Mouse (Mus musculus) left cerebral cortex, adult 11 months (tissue): ENCODE measurements around the gene Osbpl11.
A peak's percentile ranks its signal among the peaks of the same experiment; 100 is the strongest.

ENCODE experiments used
- DNase-seq: peaks from one replicate; pipeline ENCODE4 v3.0.0; 2022; ENCODE audit warnings: low spot score

The Osbpl11 gene

DNA sequence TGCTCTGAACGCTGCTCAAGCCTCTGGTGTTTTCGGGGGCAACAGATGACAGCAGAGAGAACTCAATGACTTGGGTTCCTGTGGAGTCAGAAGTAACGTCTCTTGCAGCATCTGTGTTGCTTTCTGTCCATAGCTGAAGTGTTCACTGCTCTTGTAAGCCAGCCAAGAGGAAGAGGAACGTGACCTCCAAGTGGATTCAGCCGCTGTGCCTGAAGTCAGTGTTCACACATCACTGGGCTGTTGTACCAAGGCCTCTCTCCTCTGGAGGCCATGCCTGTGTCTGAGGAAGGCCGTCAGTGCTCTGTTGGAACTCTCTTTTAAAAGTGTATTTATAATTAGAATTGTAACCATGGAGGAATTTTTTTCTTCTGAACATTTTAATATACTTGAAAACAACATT lies 57.2 kb downstream of the Osbpl11 start:
- DNase-seq: no peak

DNA sequence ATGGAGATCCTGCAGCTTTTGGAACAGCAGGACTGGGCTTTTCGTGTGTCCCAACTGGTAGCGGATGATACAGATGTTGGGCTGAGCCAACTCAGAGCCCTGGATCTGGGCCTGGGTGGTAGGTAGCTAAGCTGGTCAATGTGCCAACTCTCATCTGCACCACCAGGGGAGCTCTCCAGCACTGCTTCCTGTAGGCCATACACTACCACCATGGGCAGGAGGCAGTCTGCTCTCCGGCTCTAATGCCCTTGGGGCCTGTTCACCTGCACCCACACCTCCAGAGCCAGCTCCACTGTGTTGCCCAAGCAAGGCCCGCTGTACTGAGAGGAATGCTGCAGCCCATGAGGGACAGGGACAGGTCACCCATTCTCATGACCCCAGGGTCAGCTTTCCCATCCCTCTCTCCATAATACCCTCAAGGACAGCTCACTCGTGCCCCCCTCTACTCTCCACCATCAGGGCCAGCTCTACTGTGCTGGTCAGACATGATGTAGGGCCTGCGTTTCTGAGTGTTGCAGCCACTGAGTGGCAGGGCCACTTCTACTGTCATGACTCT lies 59.3 kb downstream of the Osbpl11 start:
- no peak for DNase-seq

DNA sequence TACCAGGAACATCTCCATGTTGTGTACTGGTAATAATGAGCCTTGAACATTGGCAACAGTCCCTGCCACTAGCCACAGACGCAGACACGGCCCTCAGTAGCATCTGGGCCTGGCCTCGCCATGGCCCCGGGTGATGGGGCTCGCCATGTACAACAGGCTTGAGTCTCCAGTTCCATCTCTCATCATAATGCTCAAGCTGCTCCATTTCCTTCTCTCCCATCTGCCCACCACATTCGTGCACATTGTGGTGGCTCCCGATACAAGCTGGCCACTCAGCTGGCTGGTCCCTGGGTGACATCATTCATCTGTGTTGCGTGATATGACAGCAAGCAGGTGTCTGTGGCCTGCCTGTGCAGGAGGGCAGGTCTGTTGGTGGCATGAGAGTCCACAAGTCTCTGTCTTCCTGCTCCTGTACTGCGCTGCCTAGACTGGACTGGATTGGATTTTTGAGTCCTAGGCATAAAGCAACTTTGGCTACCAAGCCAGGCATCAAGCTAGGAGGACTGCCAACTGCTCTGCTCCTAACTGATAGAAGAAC lies 60.1 kb downstream of the Osbpl11 start:
- no peak for DNase-seq

DNA sequence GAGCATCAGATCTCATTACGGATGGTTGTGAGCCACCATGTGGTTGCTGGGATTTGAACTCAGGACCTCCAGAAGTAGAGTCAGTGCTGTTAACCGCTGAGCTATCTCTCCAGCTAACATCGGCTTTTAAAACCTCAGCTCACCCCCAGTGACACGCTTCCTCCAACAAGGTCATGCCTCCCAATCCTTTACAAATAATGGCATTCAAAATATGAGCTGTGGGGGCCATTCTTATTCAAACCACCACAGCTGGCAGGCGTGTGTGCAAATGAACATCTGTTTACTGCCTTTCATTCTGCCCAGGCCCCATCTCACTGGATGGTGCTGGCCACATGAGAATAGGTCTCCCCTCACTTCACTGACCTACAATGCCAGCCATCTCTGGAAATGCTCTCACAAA lies 61.7 kb downstream of the Osbpl11 start:
- no peak for DNase-seq

DNA sequence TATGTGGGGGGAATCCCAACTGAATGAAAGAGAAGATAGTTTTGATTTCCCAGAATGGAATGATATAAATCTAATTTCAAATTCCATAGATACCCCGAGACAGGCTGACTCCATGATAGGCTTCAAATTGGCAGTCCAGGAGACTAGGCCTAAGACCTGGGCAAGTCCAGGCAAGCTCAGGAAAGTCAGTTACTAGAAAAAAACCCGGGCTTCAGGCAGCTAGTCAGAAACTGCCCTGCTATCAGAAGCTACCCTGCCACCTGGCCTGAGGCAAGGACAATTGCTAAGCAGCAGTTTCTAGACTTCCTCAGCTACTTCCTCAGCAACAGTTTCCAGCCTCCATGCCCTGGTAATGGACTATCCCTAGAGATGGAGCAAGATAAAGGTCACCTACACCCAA lies 62.1 kb downstream of the Osbpl11 start:
- no peak for DNase-seq

DNA sequence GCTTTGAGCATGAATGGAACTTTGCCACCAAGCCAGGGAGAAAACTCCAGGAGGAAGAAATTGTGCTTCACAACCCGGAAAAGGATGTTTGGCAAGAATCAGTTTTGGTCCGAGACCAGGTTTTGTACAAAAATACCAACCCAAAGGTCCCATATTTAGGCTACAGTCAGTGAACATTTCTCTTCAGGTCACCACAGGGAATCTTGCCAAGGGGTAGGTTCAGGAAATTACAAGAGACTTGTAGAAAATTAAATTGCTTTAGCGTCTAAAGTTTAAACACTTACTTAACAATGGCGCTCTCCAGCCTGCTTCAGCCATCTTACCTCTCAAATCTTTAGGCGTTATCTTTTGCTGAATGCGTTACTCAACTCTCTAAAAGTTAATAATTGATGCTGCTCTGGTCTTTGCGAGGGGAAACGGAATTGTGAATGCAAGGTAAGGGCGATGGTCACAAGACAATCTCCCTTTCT lies 65.8 kb downstream of the Osbpl11 start:
- DNase-seq: no peak

DNA sequence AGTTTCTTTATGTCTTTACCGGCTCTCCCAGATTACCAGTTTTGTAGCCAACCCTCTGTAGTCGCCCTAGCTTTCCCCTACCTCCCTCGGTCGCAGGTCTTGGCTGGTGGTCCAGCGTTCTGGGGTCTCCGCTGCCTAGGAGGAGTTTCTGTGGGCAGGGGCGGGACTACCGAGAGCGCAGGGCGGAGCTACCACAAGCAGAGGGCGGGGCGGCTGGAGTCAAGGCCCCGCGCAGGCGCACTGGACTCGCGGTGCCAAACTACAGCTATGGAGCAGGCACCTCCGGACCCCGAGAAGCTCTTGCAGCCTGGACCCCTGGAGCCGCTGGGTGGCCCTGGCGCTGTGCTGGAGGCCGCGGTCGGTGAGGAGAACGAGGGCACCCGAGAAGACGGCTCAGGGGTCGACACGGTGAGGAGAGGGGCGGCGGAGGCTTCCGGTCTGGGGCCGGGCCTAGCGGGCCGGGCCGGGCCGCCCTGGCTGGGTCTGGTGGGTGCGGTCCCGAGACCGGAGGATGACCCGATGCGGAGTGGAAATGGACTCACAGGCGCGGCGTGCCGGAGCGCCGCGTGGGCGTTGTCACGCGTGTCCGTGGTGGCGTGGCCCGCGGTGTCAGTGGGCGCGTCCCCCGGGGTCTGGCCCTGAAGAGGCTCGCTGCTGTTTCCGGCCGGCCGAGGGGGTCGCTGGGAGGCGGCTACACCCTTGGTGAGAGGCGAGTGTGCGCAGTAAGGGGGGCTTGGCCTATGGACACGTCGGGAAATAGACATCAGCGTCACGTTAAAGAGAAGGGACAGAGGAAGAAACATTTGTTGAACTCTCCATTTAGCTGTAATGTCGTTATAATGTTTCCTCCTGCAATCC lies 66.6 kb downstream of the Osbpl11 start, which contains the start of gene Snx4:
Snx4 (plus strand) TSS at position 249 of the 858 bp plus-strand sequence.
- DNase-seq: peak; percentile 86

DNA sequence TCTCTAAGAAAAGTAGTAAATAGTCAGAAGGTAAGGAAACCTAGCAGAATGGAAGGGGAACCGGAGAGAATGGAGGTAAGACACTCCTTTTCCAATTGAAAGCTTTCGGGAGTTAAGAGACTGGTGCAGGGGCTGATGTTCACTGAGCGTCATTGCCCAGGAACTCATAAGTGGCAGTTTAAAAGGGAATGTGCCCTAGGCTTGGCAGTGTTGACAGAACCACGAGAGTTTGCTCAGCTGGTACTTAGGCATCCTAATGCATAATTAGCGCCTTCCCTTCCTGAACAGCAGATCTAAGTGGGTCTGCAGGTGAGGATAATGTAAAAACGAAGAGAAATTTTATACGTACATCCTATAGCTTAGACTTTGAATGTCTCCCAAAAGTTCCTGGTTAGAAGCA lies 70.7 kb downstream of the Osbpl11 start:
- DNase-seq: no peak

DNA sequence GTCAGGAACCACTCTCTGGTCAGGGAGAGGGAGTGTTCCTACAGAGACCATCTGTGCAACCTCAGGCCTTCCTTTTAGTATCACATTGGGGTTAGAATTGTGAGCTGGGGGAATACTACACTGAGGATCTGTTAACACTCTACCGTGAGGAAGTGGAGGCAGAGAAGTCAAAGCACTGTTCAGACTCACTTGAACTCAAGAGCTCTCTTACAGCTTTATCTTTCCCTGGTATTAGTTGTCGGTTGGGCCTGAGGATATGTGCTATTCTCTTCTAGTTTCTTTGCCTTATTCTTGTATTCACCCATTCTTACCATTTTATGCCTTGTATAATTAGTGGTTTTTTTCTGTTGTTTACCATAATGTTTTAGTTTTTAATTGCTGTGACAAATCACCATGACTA lies 73.7 kb downstream of the Osbpl11 start:
- DNase-seq: no peak

DNA sequence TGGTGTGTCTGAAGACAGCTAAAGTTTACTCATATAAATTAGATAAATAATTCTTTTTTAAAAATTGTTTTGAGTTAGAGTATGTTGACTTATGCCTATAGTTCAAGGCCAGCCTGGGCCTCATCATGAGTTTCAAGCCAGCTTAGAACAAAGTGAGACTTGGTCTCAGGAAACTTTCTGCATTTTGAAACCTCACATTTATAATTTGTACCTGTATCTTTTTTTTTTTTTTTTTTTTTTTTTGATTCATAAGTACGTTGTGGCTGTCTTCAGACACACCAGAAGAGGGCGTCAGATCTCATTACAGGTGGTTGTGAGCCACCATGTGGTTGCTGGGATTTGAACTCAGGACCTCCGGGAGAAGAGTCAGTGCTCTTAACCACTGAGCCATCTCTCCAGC lies 75.0 kb downstream of the Osbpl11 start:
- DNase-seq: no peak

DNA sequence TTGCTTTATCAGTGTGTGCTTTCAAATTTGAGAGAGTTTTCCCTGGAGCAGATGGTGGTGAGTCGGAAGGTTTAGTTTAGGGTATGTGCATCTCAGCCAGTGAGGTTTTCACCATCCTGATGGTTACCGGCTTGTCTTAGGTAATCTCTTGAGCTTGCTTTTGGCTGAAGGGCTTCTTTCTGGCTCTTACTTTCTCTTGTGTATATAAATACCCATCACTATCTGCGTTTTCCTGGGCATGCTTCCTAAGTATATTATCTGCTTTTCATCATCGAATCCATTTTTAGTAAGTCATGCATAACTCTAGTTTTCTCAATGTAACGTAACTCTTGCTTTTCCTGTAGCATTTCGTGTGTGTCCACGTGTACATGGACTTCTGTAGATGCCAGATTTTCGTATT lies 76.0 kb downstream of the Osbpl11 start:
- DNase-seq: no peak

DNA sequence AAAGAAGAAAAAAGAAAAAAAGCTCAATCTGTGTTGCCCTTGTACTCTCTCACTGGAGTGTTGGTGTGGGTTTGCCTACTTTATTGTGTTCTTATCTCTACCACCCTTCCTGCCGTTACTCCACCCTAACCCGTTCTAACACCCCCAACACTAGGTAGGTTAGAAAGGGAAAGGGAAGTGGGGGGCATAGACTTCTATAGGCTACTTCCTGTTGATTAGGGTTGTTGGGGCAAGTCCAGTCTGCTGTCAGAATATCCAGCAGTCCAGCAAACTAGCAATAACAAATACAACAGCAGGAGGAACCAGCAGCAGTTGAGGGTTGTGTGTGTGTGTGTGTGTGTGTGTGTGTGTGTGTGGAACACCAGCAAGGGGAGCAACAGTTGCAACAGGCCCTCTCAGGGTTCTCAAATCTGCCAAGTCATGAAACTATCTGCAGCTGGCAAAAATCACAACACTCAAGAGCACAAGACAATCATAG lies 76.8 kb downstream of the Osbpl11 start:
- no peak for DNase-seq

DNA sequence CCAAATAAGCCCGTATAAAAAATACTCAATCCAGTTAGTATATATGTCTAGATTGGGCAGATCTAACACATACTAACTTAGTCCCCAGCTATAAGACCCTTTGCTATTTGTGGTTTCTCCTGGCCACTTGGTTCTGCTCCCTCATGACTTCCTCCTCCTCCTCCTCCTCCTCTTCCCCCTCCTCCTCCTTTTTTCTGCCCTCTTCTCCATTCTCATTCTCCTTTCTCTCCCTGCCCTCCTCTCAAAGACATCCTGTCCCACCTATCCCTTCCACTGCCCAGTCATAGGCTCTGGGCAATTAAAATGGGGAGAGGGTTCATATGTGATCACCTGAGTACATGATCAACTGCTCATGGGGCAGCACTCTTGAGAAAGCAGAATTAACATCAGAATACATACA lies 77.2 kb downstream of the Osbpl11 start:
- no peak for DNase-seq

DNA sequence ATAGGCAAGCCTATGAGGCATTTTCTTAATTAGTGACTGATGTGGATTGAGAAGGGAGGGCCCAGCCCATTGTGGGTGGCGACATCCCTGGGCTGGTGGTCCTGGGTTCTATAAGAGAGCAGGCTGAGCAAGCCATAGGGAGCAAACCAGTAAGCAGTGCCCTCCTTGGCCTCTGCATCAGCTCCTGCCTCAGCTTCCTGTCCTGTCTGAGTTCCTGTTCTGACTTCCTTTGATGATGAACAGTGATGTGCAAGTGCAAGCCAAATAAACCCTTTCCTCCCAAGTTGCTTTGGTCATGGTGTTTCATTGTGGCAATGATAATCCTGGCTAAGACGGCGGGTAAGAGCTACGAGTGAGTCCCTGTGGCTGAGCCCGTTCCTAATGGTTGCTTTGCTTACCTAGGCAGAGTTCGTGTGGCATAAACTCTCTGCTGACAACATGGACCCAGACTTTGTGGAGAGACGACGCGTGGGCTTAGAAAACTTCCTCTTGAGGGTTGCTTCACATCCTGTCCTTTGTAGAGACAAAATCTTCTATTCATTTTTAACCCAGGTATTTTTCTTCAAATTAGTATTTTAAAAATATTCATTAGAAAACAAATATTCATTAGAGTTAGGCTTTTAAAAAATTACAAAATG lies 82.9 kb downstream of the Osbpl11 start:
- no peak for DNase-seq

DNA sequence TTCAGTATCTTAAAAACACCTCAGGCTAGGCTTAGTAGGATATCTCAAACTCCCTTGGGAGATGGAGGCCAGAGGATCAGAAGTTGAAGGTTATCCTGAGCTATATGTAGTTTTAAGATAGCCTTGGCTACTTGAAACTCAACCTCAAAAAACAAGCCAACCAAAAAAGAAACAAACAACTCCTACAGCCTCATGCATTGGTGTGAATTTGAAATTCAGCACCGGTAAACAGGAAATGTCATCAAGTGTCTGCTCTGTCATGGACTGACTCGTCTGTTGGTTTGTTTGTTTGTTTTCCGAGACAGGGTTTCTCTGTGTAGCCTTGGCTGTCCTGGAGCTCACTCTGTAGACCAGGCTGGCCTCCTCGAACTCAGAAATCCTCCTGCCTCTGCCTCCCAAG lies 87.0 kb downstream of the Osbpl11 start:
- DNase-seq: no peak

DNA sequence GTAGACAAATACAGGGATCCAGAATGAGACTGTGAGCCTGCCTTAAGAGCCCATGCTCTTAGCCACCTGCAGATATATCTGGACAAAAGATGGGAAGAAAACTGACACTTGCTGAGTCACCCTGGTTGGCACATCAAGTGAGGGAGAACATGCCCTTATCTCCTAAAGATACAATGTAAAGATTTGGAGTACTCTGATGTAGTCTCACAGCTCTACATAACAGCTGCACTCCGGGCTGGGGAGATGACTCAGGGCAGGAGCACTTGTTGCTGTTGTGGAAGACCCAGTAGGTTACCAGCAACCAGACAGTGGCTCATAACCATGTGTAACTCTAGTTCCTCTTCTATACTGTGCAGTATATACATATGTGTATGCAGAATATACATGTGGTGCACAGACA lies 98.2 kb downstream of the Osbpl11 start:
- DNase-seq: no peak

DNA sequence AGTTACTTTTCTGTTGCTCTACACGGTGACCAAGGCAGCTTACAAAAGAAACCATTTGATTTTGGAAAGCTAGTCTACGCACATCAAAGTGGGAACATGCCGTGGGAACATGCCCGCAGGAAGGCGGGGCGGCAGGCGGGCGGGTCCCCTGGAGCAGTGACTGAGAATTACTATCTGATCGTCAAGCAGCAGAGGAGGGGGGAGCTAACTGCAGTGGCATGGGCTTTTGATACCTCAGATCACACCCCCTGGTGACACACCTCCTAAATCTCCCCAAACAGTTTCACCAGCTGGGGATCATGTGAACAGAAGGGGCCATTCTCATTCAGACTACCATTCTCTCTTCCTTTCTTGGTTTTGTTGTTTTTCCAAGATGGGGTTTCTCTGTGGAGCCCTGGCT lies 103.7 kb downstream of the Osbpl11 start:
- DNase-seq: no peak

DNA sequence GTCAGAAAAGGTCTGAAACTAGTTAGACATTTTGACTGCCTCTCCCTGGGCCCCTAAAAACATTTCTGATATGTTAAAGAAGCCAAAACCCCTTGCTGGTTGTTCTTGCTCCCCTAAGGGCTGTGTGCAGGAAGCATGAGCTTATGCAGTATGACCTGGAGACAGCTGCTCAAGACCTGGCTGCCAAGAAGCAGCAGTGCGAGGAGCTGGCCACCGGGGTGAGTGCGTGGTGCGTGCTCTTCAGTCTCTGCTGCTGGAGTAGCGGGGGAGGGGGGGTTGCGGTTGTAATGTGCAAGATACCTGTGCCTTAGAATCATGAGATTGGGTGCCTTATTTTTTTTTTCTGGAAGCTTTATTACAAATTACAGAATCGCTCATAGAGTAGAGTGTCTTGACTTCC lies 105.1 kb downstream of the Osbpl11 start:
- no peak for DNase-seq

DNA sequence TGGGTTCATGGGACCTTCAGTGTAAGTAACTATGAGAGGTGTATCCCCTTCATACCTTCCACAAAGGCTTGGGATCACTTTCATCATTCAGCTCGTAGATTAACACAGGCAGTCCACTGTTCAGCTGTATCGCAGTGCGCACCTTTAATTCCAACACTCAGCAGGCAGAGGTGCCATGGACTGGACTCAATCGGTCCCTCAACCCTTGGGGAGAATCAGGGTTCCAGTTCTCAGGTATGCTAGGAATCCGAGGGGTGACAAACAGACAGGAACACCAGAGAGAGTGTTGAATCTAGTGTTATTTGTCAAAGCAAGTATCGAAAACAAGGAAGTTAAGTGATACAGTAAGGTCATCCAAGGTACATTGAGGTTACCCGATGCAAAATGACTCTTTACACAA lies 107.4 kb downstream of the Osbpl11 start:
- no peak for DNase-seq
